Mouse (Mus musculus): ENCODE results near the gene Mok.

DNA sequence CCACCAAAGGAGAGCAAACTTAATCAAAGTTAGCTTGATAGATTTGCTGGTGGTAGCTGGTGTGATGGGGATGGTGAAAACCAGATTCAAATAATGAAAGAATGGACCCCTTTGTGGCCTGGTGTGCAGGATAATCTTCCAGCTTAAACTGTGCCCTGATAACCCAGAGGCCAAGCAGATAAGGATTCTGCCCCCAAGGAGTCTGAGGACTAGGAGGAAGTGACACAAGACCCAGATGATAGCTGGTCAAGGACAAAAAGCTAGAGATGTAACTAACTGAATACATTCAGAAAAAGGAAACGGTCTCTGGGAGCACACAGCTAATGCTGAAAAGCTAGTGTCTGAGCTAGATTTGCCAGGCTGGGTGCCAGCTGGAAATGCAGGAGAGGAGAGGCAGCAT is 11.2 kb upstream of the Mok start:
- TF ChIP-seq CTCF (conservative IDR thresholded peaks at IDR 0.05; ENCODE audit: low read length) = no peak
- TF ChIP-seq NANOG (IDR thresholded peaks at IDR 0.05; ENCODE audit: borderline replicate concordance, low read length) = no peak
- no peak for TF ChIP-seq POU5F1 (IDR thresholded peaks at IDR 0.05; ENCODE audit: borderline replicate concordance, low read length)
